ENCODE assay signal across 8 mouse cellular contexts in the genomic region with DNA sequence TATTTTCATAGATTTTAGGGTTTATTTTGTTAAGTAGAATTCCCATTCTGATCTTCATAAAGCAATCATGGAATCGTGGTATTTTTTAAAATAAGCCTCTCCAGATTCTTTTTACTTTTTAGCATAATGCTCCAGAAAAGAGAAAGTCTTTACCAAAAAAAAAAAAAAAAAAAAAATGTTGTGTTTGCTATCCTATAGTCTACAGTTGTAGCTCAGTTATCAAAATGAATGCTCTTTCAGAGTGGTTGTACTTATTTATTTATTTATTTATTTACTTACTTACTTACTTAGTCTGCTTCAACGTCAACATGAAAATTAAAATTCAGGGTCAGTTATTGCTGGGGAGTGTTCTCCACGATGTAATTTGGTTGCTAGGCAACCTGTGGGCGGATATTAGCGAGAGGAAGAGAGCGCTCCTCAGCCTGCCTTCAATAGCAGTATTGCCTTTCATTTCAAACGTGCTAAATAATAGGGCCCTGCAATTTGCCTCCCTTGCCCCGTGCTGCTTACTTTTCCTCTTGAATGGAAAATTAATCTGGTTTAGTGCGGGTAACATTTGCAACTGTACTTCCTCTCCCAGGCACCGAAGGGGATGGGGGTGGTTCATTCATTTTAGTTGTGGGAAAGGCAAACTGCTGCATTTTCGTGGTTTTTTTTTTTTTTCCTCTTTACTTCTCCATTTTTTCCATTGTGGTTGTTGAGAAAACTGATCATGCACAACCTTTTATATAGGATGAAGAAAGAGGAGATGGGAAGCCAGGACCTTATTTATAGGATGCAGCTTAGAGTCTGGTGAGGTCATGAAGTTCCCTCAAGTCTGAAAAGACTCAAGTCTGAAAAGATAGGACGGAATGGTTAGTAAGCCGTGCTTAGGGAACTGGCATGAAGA. TPM values are rescaled to one million over a fixed set of nuclear protein-coding genes. Genes with fewer than 3 reads are reported as not detected.
DNase-seq lines count a peak whose midpoint lies in the region; ATAC-seq lines count a peak whose summit lies in the region.

No protein-coding gene starts in this region.

- 0 out of 2 replicates have a peak overlapping the region, but pooled peaks have one; percentile 12 for H3K4me3 ChIP-seq in heart, embryonic 12.5 days
- H3K4me3 ChIP-seq in liver, embryonic 13.5 days (replicated peaks), result peak overlapping the region; percentile 40

- 45% methylated on average over 13 of the region's 13 CpGs for WGBS in heart, embryonic 12.5 days
- WGBS in liver, embryonic 13.5 days (ENCODE audit: insufficient replicate concordance), result 12% methylated on average over 13 of the region's 13 CpGs

- peak overlapping the region; percentile 77 for H3K27ac ChIP-seq in heart, embryonic 12.5 days (ENCODE audit: poor library complexity, severe bottlenecking)
- peak overlapping the region; percentile 56 for H3K27ac ChIP-seq in liver, embryonic 13.5 days

- peak; percentile 47 to 55 for DNase-seq in cerebellum, postnatal 10 days
- DNase-seq in embryo, embryonic 11.5 days (ENCODE audit: low read depth, low spot score), result peak; percentile 37
- peak; percentile 34 for DNase-seq in kidney, postnatal 14 days
- peak; percentile 12 for DNase-seq in liver, embryonic 13.5 days
- peak; percentile 90 for DNase-seq in naive thymus-derived CD4-positive, alpha-beta T cell, adult 2 months (ENCODE audit: low read depth)
- DNase-seq in thymus, postnatal 14 days, result peak; percentile 69

- peaks cover 17% of the 10 kb centered on the region for H3K4me1 ChIP-seq in heart, embryonic 12.5 days (replicated peaks)
- peaks cover 14% of the 10 kb centered on the region for H3K4me1 ChIP-seq in liver, embryonic 13.5 days (replicated peaks)

- H3K9me3 ChIP-seq in heart, embryonic 12.5 days (replicated peaks), result no peaks in the 10 kb centered on the region
- H3K9me3 ChIP-seq in liver, embryonic 13.5 days (replicated peaks), result no peaks in the 10 kb centered on the region

- H3K27me3 ChIP-seq in heart, embryonic 12.5 days (replicated peaks), result no peaks in the 10 kb centered on the region
- H3K27me3 ChIP-seq in liver, embryonic 13.5 days, result no peaks in the 10 kb centered on the region

- ATAC-seq in cerebellum, adult (ENCODE audit: insufficient number of reproducible peaks, low FRiP score, low TSS enrichment), result no peak
- peak; percentile 45; the same call in 1 of the 2 replicates for ATAC-seq in heart, embryonic 12.5 days (ENCODE audit: insufficient number of reproducible peaks, low FRiP score)
- ATAC-seq in liver, embryonic 13.5 days (ENCODE audit: low read depth), result no peak

- no peaks in the 10 kb centered on the region for H3K36me3 ChIP-seq in heart, embryonic 12.5 days
- H3K36me3 ChIP-seq in liver, embryonic 13.5 days, result no peaks in the 10 kb centered on the region

- no peak overlapping the region for H3K9ac ChIP-seq in heart, embryonic 12.5 days
- H3K9ac ChIP-seq in liver, embryonic 13.5 days, result peak overlapping the region; percentile 39; the same call in 1 of the 2 replicates

- peak overlapping the region; percentile 58 for H3K4me2 ChIP-seq in heart, embryonic 12.5 days
- H3K4me2 ChIP-seq in liver, embryonic 13.5 days, result peak overlapping the region; percentile 56

RNA-seq across cellular contexts. Expression of a gene that starts 39.4 kb away (rescaled TPM):
- 4.6 and 5.4 TPM in 2 replicates for polyA plus RNA-seq in heart, embryonic 12.5 days (2016; fragmentation: Nextera tagmentation; extraction: Ambion mirVana)
- 1.1 and 1.4 TPM in 2 replicates for polyA plus RNA-seq in liver, embryonic 13.5 days (2015; fragmentation: Nextera tagmentation; extraction: Ambion mirVana)

Comparison
In these comparisons a context has a peak if more than half of its experiments do, and no peak if none do; other contexts are left out.
1. DNase-seq: peak in every context shown above with its lines; median percentile 90 in naive thymus-derived CD4-positive, alpha-beta T cell, adult 2 months; 69 in thymus, postnatal 14 days; 51 in cerebellum, postnatal 10 days; 37 in embryo, embryonic 11.5 days; 34 in kidney, postnatal 14 days; 12 in liver, embryonic 13.5 days.